Mouse (Mus musculus): Measurements from ENCODE around the gene Polg2. TPM values are rescaled to one million over a fixed set of nuclear protein-coding genes. Genes with fewer than 3 reads are reported as not detected.

The Polg2 gene
- 10.1 and 11.2 TPM in 2 replicates for polyA plus RNA-seq (2015; fragmentation: Nextera tagmentation; extraction: Ambion mirVana)

- H3K4me1 ChIP-seq = peaks cover 26% of the 10 kb centered on the region
- peak within 1 kb of the TSS; percentile 93 for H3K27ac ChIP-seq
- ATAC-seq (ENCODE audit: borderline replicate concordance, extremely low read depth, low FRiP score, low TSS enrichment) = peak; percentile 99
- peak within 1 kb of the TSS; percentile 71 for H3K4me3 ChIP-seq
- H3K4me2 ChIP-seq = peak within 1 kb of the TSS; percentile 68
- WGBS = 2% methylated on average over 30 of the region's 30 CpGs
- no peaks in the 10 kb centered on the region for H3K27me3 ChIP-seq
- H3K36me3 ChIP-seq = peaks cover 60% of the 10 kb centered on the region
- H3K9me3 ChIP-seq = no peaks in the 10 kb centered on the region
- H3K9ac ChIP-seq = peak within 1 kb of the TSS; percentile 85
Measured at GRCm38 (mm10) chr11:106779388-106780088, at the start of gene Polg2. Gene Polg2 (minus strand): TSS chr11:106779537.

GRCm38 (mm10) chr11:106828079-106828478 lies 48.7 kb upstream of the Polg2 start:
- H3K4me2 ChIP-seq = no peak overlapping the region
- H3K27me3 ChIP-seq = no peaks in the 10 kb centered on the region
- H3K9ac ChIP-seq = no peak overlapping the region
- H3K4me1 ChIP-seq = no peaks in the 10 kb centered on the region
- H3K4me3 ChIP-seq = no peak overlapping the region
- H3K9me3 ChIP-seq = no peaks in the 10 kb centered on the region
- peaks cover 76% of the 10 kb centered on the region for H3K36me3 ChIP-seq
- no peak overlapping the region for H3K27ac ChIP-seq
- WGBS = 88% methylated on average over 7 of the region's 7 CpGs
- no peak for ATAC-seq (ENCODE audit: borderline replicate concordance, extremely low read depth, low FRiP score, low TSS enrichment)

- whole genome bisulfite sequencing = 81% methylated on average over 10 of the region's 10 CpGs
- no peaks in the 10 kb centered on the region for H3K27me3 ChIP-seq
- H3K4me2 ChIP-seq = no peak overlapping the region
- H3K27ac ChIP-seq = no peak overlapping the region
- ATAC-seq (ENCODE audit: borderline replicate concordance, extremely low read depth, low FRiP score, low TSS enrichment) = no peak
- peaks cover 8% of the 10 kb centered on the region; the same call in 1 of the 2 replicates for H3K4me1 ChIP-seq
- H3K9me3 ChIP-seq = no peaks in the 10 kb centered on the region
- no peak overlapping the region for H3K9ac ChIP-seq
- peaks cover 77% of the 10 kb centered on the region for H3K36me3 ChIP-seq
- no peak overlapping the region for H3K4me3 ChIP-seq
Measured at GRCm38 (mm10) chr11:106824403-106824802, 45.1 kb upstream of the Polg2 start.

- Histone ChIP-seq H3K4me3 (no peak overlapping the region), H3K9ac (no peak overlapping the region), H3K27ac (no peak overlapping the region), H3K36me3 (peaks cover 75% of the 10 kb centered on the region), H3K9me3 (no peaks in the 10 kb centered on the region), H3K4me2 (no peak overlapping the region), H3K27me3 (no peaks in the 10 kb centered on the region), H3K4me1 (peaks cover 8% of the 10 kb centered on the region; the same call in 1 of the 2 replicates)
- no peak for ATAC-seq (ENCODE audit: borderline replicate concordance, extremely low read depth, low FRiP score, low TSS enrichment)
- 93% methylated on average over 8 of the region's 8 CpGs for WGBS
Measured at GRCm38 (mm10) chr11:106823741-106824140, 44.4 kb upstream of the Polg2 start.

- Histone ChIP-seq H3K4me1 (peaks cover 13% of the 10 kb centered on the region; the same call in 1 of the 2 replicates), H3K9me3 (no peaks in the 10 kb centered on the region), H3K36me3 (peaks cover 67% of the 10 kb centered on the region), H3K4me3 (no peak overlapping the region), H3K27me3 (no peaks in the 10 kb centered on the region), H3K9ac (no peak overlapping the region), H3K4me2 (no peak overlapping the region), H3K27ac (no peak overlapping the region)
- no peak for ATAC-seq (ENCODE audit: borderline replicate concordance, extremely low read depth, low FRiP score, low TSS enrichment)
- WGBS = 81% methylated on average over 5 of the region's 5 CpGs
Measured at GRCm38 (mm10) chr11:106822911-106823310, 43.6 kb upstream of the Polg2 start.

- H3K4me3 ChIP-seq = no peak overlapping the region
- WGBS = 89% methylated on average over 8 of the region's 8 CpGs
- peaks cover 13% of the 10 kb centered on the region; the same call in 1 of the 2 replicates for H3K4me1 ChIP-seq
- ATAC-seq (ENCODE audit: borderline replicate concordance, extremely low read depth, low FRiP score, low TSS enrichment) = no peak
- no peak overlapping the region for H3K27ac ChIP-seq
- no peak overlapping the region for H3K4me2 ChIP-seq
- H3K36me3 ChIP-seq = peaks cover 65% of the 10 kb centered on the region
- H3K9ac ChIP-seq = no peak overlapping the region
- no peaks in the 10 kb centered on the region for H3K9me3 ChIP-seq
- H3K27me3 ChIP-seq = no peaks in the 10 kb centered on the region
Measured at GRCm38 (mm10) chr11:106822491-106822890, 43.2 kb upstream of the Polg2 start.

- Histone ChIP-seq H3K4me1 (peaks cover 13% of the 10 kb centered on the region; the same call in 1 of the 2 replicates), H3K36me3 (peaks cover 69% of the 10 kb centered on the region), H3K27ac (no peak overlapping the region), H3K4me2 (no peak overlapping the region), H3K4me3 (no peak overlapping the region), H3K27me3 (no peaks in the 10 kb centered on the region), H3K9ac (no peak overlapping the region), H3K9me3 (no peaks in the 10 kb centered on the region)
- 69% methylated on average over 6 of the region's 6 CpGs for WGBS
- no peak for ATAC-seq (ENCODE audit: borderline replicate concordance, extremely low read depth, low FRiP score, low TSS enrichment)
Measured at GRCm38 (mm10) chr11:106821397-106821796, 42.1 kb upstream of the Polg2 start.

GRCm38 (mm10) chr11:106820972-106821371 lies 41.6 kb upstream of the Polg2 start:
- Histone ChIP-seq H3K27me3 (no peaks in the 10 kb centered on the region), H3K4me2 (no peak overlapping the region), H3K36me3 (peaks cover 72% of the 10 kb centered on the region), H3K9ac (no peak overlapping the region), H3K27ac (no peak overlapping the region), H3K4me3 (no peak overlapping the region), H3K9me3 (no peaks in the 10 kb centered on the region), H3K4me1 (peaks cover 13% of the 10 kb centered on the region; the same call in 1 of the 2 replicates)
- 26% methylated on average over 4 of the region's 4 CpGs for WGBS
- no peak for ATAC-seq (ENCODE audit: borderline replicate concordance, extremely low read depth, low FRiP score, low TSS enrichment)

- H3K9me3 ChIP-seq = no peaks in the 10 kb centered on the region
- peaks cover 72% of the 10 kb centered on the region for H3K36me3 ChIP-seq
- H3K4me3 ChIP-seq = no peak overlapping the region
- H3K4me2 ChIP-seq = no peak overlapping the region
- H3K9ac ChIP-seq = no peak overlapping the region
- 88% methylated on average over 6 of the region's 6 CpGs for WGBS
- no peak for ATAC-seq (ENCODE audit: borderline replicate concordance, extremely low read depth, low FRiP score, low TSS enrichment)
- no peak overlapping the region for H3K27ac ChIP-seq
- no peaks in the 10 kb centered on the region for H3K27me3 ChIP-seq
- peaks cover 13% of the 10 kb centered on the region; the same call in 1 of the 2 replicates for H3K4me1 ChIP-seq
Measured at GRCm38 (mm10) chr11:106820252-106820651, 40.9 kb upstream of the Polg2 start.

- H3K4me1 ChIP-seq = peaks cover 13% of the 10 kb centered on the region; the same call in 1 of the 2 replicates
Measured at GRCm38 (mm10) chr11:106819595-106819994, 40.3 kb upstream of the Polg2 start.

GRCm38 (mm10) chr11:106818341-106818740 lies 39.0 kb upstream of the Polg2 start:
- Histone ChIP-seq H3K4me1 (peaks cover 13% of the 10 kb centered on the region; the same call in 1 of the 2 replicates), H3K36me3 (peaks cover 73% of the 10 kb centered on the region), H3K9me3 (no peaks in the 10 kb centered on the region), H3K4me3 (no peak overlapping the region), H3K27ac (no peak overlapping the region), H3K27me3 (no peaks in the 10 kb centered on the region), H3K4me2 (no peak overlapping the region), H3K9ac (no peak overlapping the region)
- no peak for ATAC-seq (ENCODE audit: borderline replicate concordance, extremely low read depth, low FRiP score, low TSS enrichment)
- 27% methylated on average over 9 of the region's 9 CpGs for WGBS

More at GRCm38 (mm10) chr11:106819595-106819994, 40.3 kb upstream of the Polg2 start:
- H3K9me3 ChIP-seq = no peaks in the 10 kb centered on the region
- no peak overlapping the region for H3K4me2 ChIP-seq
- H3K9ac ChIP-seq = no peak overlapping the region
- H3K4me3 ChIP-seq = no peak overlapping the region
- no peaks in the 10 kb centered on the region for H3K27me3 ChIP-seq
- ATAC-seq (ENCODE audit: borderline replicate concordance, extremely low read depth, low FRiP score, low TSS enrichment) = no peak
- H3K36me3 ChIP-seq = peaks cover 72% of the 10 kb centered on the region
- 85% methylated on average over 9 of the region's 9 CpGs for WGBS
- no peak overlapping the region for H3K27ac ChIP-seq

GRCm38 (mm10) chr11:106817808-106818207 lies 38.5 kb upstream of the Polg2 start:
- H3K36me3 ChIP-seq = peaks cover 75% of the 10 kb centered on the region
- no peak overlapping the region for H3K27ac ChIP-seq
- ATAC-seq (ENCODE audit: borderline replicate concordance, extremely low read depth, low FRiP score, low TSS enrichment) = no peak
- H3K4me2 ChIP-seq = no peak overlapping the region
- no peak overlapping the region for H3K9ac ChIP-seq
- peaks cover 13% of the 10 kb centered on the region; the same call in 1 of the 2 replicates for H3K4me1 ChIP-seq
- no peaks in the 10 kb centered on the region for H3K27me3 ChIP-seq
- 81% methylated on average over 6 of the region's 6 CpGs for WGBS
- H3K9me3 ChIP-seq = no peaks in the 10 kb centered on the region
- H3K4me3 ChIP-seq = no peak overlapping the region

Measured in lung, embryonic 15.5 days (tissue).